Mouse (Mus musculus) heart, adult 2 months (tissue): ENCODE results near the gene March5. TPM values are rescaled to one million over a fixed set of nuclear protein-coding genes. Genes with fewer than 3 reads are reported as not detected.

Experiments
- DNase-seq, 2 experiments: peaks; one replicate each; pipeline ENCODE4 v3.0.0; 2021
- H3K27ac ChIP-seq: fragments of 200-600 bp; 2 replicates; pipeline ENCODE4 v1.8.1; 2022
- H3K27me3 ChIP-seq: fragments of 200-500 bp; 2 replicates; pipeline ENCODE4 v1.6.1; 2012; ENCODE audit warnings: mild to moderate bottlenecking, low read length, inconsistent platforms, mixed read lengths; ENCODE audit not compliant: control insufficient read depth, insufficient read depth
- H3K36me3 ChIP-seq: fragments of 200-500 bp; 2 replicates; pipeline ENCODE4 v1.6.1; 2012; ENCODE audit warnings: low read length, inconsistent platforms; ENCODE audit not compliant: control insufficient read depth, insufficient read depth
- H3K4me1 ChIP-seq: fragments of 200-500 bp; 2 replicates; pipeline ENCODE4 v1.6.1; 2011; ENCODE audit warnings: low read length; ENCODE audit not compliant: control insufficient read depth, insufficient read depth
- H3K4me3 ChIP-seq: fragments of 200-600 bp; 2 replicates; pipeline ENCODE4 v1.8.1; 2022
- H3K79me2 ChIP-seq: fragments of 200-500 bp; replicated peaks from 2 replicates; pipeline ENCODE4 v1.6.1; 2012; ENCODE audit warnings: mild to moderate bottlenecking, inconsistent platforms, low read length, moderate library complexity, mixed read lengths; ENCODE audit not compliant: control insufficient read depth, insufficient read depth
- H3K9ac ChIP-seq: fragments of 200-500 bp; 2 replicates; pipeline ENCODE4 v1.6.1; 2012; ENCODE audit warnings: low read depth, mild to moderate bottlenecking, control low read depth, inconsistent platforms, low read length, mixed read lengths
- CTCF ChIP-seq: fragments of 200-600 bp; IDR thresholded peaks from 2 replicates; pipeline ENCODE4 v1.8.1; 2022; ENCODE audit warnings: antibody characterized with exemption, mild to moderate bottlenecking, moderate library complexity
- EP300 ChIP-seq: fragments of 200-500 bp; IDR thresholded peaks from 2 replicates; pipeline ENCODE4 v1.6.1; 2011; ENCODE audit warnings: low read depth, low read length, control low read depth; ENCODE audit not compliant: insufficient read depth
- POLR2A ChIP-seq: fragments of 200-500 bp; IDR thresholded peaks from 2 replicates; pipeline ENCODE4 v1.6.1; 2011; ENCODE audit warnings: mild to moderate bottlenecking, low read depth, low read length, control low read depth; ENCODE audit not compliant: insufficient read depth
- WGBS: fragments of 180-500 bp; shearing (Covaris S2); methylation state at CpG from one replicate; pipeline ENCODE4 v1.1.7; 2018; 5-methylcytosine and 5-hydroxymethylcytosine counted together
- intact Hi-C: fragments of 180-260 bp; cut with DNase I; formaldehyde crosslinking; loops from one replicate; pipeline ENCODE4 v1.15.1; 2025
- polyA plus RNA-seq: library from polyadenylated mRNA; depleted of rRNA; stranded (reverse); fragments of >200 nt; gene quantifications from 2 replicates; pipeline ENCODE4 v1.2.3, GENCODE M21; 2012
- total RNA-seq, 2 experiments: library from RNA; stranded (reverse); gene quantifications; 2 replicates each; pipeline ENCODE4 v1.2.3; 2021

The March5 gene
- total and polyA plus RNA-seq, 3 experiments, result 32.6 to 84.8 (median 79.7) TPM

DNA sequence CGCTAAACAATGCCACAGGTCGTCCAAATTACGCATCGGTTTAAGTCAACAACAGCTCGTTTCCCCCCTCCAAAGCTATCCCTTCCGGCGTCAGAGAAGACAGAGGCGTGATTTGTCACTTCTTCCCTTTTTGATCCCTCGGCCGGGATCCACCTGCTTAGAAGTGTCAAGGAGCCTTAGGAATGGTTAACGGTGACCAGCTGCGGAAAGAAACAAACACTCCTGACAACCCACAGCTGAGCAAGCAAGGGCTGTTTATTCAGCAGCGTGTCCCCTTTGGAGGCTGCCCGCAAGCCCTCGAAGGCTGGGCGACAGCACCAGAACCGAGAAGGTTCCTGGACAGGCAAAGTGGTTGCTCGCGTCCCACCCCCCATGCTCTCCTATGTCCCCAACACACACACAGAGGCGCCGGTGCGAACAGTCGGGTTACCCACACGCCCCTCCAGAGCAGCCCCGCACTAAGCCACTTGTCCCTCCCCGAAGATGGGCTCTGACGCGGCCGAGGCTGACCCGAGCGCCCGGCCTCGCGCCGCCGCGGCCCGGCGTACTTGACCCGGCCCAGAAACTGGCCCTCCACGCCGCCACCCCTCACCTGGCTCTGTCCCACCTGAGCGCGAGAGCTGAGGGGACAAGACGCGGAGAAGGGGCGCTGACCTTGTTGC lies 571 bp upstream of the March5 start:
- peak overlapping the region; percentile 94 for H3K4me3 ChIP-seq
- H3K27ac ChIP-seq, result peak overlapping the region; percentile 95
- peak overlapping the region; percentile 96 for H3K9ac ChIP-seq
- no peaks in the 10 kb centered on the region for H3K27me3 ChIP-seq
- TF ChIP-seq EP300 (0 out of 2 replicates have a peak, but pooled peaks have one; percentile 7), CTCF (no peak), POLR2A (peak; percentile 59)
- under 1% methylated on average over 47 of the region's 47 CpGs for WGBS
- DNase-seq, result peak; percentile 69 to 78
- peaks cover 4% of the 10 kb centered on the region for H3K4me1 ChIP-seq
- H3K79me2 ChIP-seq, result peaks cover 2% of the 10 kb centered on the region
- H3K36me3 ChIP-seq, result peaks cover 19% of the 10 kb centered on the region
- intact Hi-C loops, result loop anchor here (1.0 to 5.0 kb wide), 2 partner anchors 31 to 129 kb away; no protein-coding TSS in a partner anchor

DNA sequence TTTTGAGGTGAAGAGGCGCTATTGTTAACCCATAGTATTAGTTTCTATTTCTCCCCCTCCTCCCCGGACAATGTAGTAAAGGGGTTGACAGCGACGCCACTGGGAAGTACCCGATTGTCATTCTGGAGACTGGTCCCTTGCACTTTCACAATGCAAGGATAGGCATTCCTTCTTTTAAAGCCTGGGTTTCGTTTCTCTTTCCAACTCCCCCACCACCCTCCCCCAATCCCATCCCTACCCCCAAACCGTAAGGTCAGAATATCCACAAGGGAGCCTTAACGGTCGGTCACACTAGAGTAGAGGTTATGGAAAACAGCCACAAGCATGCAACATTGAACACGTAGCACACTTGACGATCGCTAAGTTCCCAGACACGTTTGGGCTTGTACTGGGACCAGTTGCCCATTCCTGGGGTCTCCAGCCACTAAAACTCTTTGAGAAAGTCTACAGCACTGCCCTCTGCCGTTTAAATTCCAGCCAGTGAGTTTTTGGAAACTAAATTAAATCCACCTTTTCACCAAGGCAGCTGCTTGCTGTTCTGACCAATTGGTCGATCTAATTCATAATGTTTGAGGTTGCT lies 923 bp downstream of the March5 start, which contains the start of gene Cpeb3:
Gene Cpeb3 (minus strand): TSS at position 426 of the 580 bp plus-strand sequence.
- intact Hi-C loops, result loop anchor here (2.0 to 5.0 kb wide), 2 partner anchors 131 to 157 kb away; no protein-coding TSS in a partner anchor
- Histone ChIP-seq H3K4me1 (peaks cover 4% of the 10 kb centered on the region), H3K9ac (peak within 1 kb of the TSS; percentile 96), H3K27me3 (no peaks in the 10 kb centered on the region), H3K27ac (peak within 1 kb of the TSS; percentile 95), H3K4me3 (peak within 1 kb of the TSS; percentile 94), H3K79me2 (peaks cover 2% of the 10 kb centered on the region), H3K36me3 (peaks cover 23% of the 10 kb centered on the region)
- DNase-seq, result peak; percentile 32 to 52
- 0 out of 2 replicates have a peak, but pooled peaks have one; percentile 10 for TF ChIP-seq EP300
- TF ChIP-seq POLR2A, result no peak
- TF ChIP-seq CTCF, result peak; percentile 67
- under 1% methylated on average over 15 of the region's 15 CpGs for WGBS

DNA sequence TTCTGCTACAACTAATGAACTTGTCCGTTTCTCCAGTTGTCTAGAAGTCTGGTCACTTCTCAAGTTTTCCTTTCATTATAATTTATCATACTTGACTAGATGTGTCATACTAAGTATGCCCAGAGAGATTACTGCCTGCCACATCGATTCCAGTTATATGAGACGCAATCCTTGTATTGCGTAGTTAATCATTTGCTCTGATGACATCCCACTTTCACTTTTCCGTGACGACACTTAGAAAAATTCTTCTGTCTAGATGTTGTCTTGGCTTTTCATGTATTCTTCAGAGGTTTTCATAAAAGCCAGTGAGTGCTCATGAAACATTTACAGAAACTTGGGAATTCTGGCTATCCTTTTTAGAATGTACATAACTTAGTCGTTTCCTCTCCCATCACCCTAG lies 1.6 kb downstream of the March5 start:
- intact Hi-C loops, result loop anchor here (2.0 to 5.0 kb wide), 2 partner anchors 132 to 158 kb away; no protein-coding TSS in a partner anchor
- Histone ChIP-seq H3K4me3 (peak overlapping the region; percentile 94), H3K9ac (no peak overlapping the region; the same call in 1 of the 2 replicates), H3K27me3 (no peaks in the 10 kb centered on the region), H3K27ac (peak overlapping the region; percentile 95; the same call in 1 of the 2 replicates), H3K4me1 (peaks cover 4% of the 10 kb centered on the region), H3K79me2 (peaks cover 2% of the 10 kb centered on the region), H3K36me3 (peaks cover 25% of the 10 kb centered on the region)
- WGBS, result 43% methylated on average over 7 of the region's 7 CpGs
- no peak for DNase-seq
- TF ChIP-seq EP300 (no peak), CTCF (no peak), POLR2A (no peak)

DNA sequence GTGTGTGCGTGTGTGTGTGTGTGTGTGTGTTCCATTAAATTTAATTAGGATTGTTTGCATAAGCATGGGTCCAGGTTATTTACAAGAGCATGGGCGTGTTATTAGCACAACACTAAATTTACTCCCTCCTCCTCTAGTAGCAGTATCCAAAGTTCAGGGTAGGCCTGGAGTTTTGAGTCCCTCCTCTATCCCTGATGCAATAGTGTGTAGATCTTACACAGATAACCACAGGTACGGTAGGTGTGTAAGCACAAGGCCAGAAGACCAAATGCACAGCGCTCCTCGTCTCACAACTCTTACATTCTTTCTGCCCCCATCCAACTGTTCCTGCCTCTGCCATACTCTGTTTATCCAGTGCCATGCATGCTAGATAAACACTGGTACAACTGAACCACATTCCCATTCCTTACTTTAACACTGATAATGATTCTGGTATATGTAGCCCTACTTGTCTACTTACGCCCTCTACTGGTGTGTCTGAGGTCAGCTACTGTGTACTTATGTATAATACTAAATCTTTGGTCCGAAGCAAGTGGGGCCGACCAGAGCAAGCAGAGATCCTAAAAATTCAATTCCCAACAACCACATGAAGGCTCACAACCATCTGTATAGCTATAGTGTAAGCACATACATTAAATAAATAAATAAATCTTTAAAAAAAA lies 2.3 kb downstream of the March5 start:
- Histone ChIP-seq H3K36me3 (peaks cover 26% of the 10 kb centered on the region), H3K4me3 (no peak overlapping the region), H3K79me2 (peaks cover 2% of the 10 kb centered on the region), H3K27ac (no peak overlapping the region), H3K9ac (no peak overlapping the region), H3K4me1 (peaks cover 4% of the 10 kb centered on the region), H3K27me3 (no peaks in the 10 kb centered on the region)
- WGBS, result 76% methylated on average over 8 of the region's 8 CpGs
- intact Hi-C loops, result loop anchor here (2.0 to 5.0 kb wide), 2 partner anchors 132 to 159 kb away; no protein-coding TSS in a partner anchor
- TF ChIP-seq POLR2A (no peak), EP300 (no peak), CTCF (peak; percentile 57)
- no peak for DNase-seq

DNA sequence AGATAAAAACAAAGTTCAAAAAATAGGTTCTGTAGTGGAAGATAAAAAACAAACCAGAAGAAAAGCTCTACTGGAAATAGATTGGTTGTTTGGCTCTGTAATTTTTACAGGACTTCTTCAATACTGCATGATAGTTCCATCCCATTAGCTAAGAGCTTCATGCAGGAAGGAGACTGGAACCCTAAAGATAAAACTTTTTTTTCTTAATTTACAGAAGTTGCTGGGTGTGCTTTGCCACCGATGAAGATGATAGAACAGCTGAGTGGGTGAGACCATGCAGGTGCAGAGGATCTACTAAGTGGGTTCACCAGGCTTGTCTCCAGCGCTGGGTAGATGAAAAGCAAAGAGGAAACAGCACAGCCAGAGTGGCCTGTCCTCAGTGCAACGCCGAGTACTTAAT lies 3.1 kb downstream of the March5 start:
- Histone ChIP-seq H3K27me3 (no peaks in the 10 kb centered on the region), H3K36me3 (peaks cover 27% of the 10 kb centered on the region), H3K4me1 (peaks cover 6% of the 10 kb centered on the region), H3K4me3 (no peak overlapping the region), H3K9ac (no peak overlapping the region), H3K79me2 (peaks cover 3% of the 10 kb centered on the region), H3K27ac (no peak overlapping the region)
- intact Hi-C loops, result no loop called here
- no peak for DNase-seq
- WGBS, result 79% methylated on average over 4 of the region's 4 CpGs
- TF ChIP-seq EP300 (no peak), CTCF (no peak)

DNA sequence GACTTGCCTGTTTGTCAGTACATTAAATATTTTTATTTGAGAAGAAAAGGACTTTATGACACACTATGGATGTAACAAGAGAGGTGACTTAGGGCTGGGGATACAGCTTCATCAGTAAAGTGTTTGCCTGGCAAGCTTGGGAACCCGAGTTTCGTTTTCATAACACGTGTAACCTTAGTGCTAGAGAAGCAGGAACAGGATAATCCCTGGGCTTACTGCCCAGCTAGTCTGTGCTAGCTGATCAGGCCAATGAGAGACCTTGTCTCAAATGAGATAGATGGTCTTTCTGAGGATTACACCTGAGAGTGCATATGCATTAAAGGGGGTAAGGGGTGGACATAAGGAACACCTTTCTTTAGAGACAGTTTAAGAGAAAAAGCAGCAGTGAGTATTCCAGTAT lies 4.1 kb downstream of the March5 start:
- Histone ChIP-seq H3K36me3 (peaks cover 28% of the 10 kb centered on the region), H3K9ac (no peak overlapping the region), H3K79me2 (peaks cover 4% of the 10 kb centered on the region), H3K4me1 (peaks cover 6% of the 10 kb centered on the region), H3K27ac (no peak overlapping the region), H3K27me3 (no peaks in the 10 kb centered on the region), H3K4me3 (no peak overlapping the region)
- intact Hi-C loops, result no loop called here
- DNase-seq, result no peak
- TF ChIP-seq EP300 (no peak), CTCF (no peak), POLR2A (no peak)
- WGBS, result 38% methylated on average over 3 of the region's 3 CpGs
